ENCODE assay signal across 10 mouse cellular contexts in the genomic region with DNA sequence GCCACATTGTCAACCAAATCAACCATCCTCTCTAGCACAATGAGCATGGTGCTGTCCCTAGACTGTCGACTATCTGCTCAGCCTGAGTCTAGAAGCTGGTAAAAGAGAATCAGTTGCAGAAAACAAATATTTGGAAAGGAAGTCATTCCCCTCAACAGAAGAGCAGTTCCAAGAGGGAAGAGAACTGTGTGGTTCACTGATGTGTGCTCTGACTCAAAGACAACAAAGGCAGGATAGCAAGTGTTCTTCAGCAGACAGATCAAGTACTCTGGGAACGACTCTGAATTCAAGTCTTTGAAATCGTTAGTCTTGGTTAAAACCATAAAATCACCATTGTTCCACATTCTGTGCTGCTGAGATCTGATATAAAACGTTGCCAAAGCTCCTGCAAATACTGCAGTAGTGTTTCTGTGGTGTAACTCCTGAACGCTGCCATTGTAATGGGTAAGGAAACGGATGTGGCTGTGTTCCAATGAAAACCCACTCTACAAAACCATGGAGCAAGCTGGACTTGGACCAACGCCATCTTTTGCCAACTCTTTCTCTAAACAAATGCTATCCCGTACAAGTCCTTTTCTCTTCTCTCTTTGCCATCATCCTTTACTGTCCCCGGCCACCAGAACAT. TPM values are rescaled to one million over a fixed set of nuclear protein-coding genes. Genes with fewer than 3 reads are reported as not detected.
DNase-seq lines count a peak whose midpoint lies in the region; TF ChIP-seq lines count a peak whose summit lies in the region.
"Had no signal": no experiment of that assay in that cellular context is flagged by ENCODE, and none has a peak within 500 bp of the region (broad histone marks: within the 10 kb centered on the region; RNA-seq: fewer than 3 reads in every experiment).

No protein-coding gene starts in this region.

- intact Hi-C loops in gastrocnemius, adult 2 months (cut with DNase I) = loop anchor here (5.0 kb wide), 1 partner anchor 331 kb away; no protein-coding TSS in a partner anchor
- intact Hi-C loops in gastrocnemius, postnatal 14 days (cut with DNase I; ENCODE audit: low total_unique reads) = no loop called here
- intact Hi-C loops in gastrocnemius, postnatal 36 days (cut with DNase I) = no loop called here

- no peaks in the 10 kb centered on the region for H3K4me1 ChIP-seq in testis, adult 2 months (ENCODE audit: control insufficient read depth, insufficient read depth, low read length)
- H3K4me1 ChIP-seq: intestine, embryonic 15.5 days had no signal

- H3K36me3 ChIP-seq in testis, adult 2 months (ENCODE audit: control insufficient read depth, insufficient read depth, low read length) = no peaks in the 10 kb centered on the region
- H3K36me3 ChIP-seq: intestine, embryonic 15.5 days had no signal

- no peak for TF ChIP-seq CTCF in gastrocnemius, adult 2 months (IDR thresholded peaks at IDR 0.05)
- no peak for TF ChIP-seq CTCF in testis, adult 2 months (IDR thresholded peaks at IDR 0.05; ENCODE audit: control insufficient read depth, insufficient read depth, insufficient replicate concordance, low read depth, low read length)

- TF ChIP-seq POLR2A in testis, adult 2 months (IDR thresholded peaks at IDR 0.05; ENCODE audit: control insufficient read depth, low read depth, low read length) = no peak

- no peak for DNase-seq in gastrocnemius, adult 2 months
- no peak for DNase-seq in gastrocnemius, postnatal 14 days
- peak; percentile 5 for DNase-seq in kidney, postnatal 14 days
- DNase-seq in kidney, adult 11 months = no peak
- no peak for DNase-seq in testis, postnatal 10 days (ENCODE audit: low spot score)
- DNase-seq in T-cell, adult 2 months (ENCODE audit: low spot score) = no peak
- no peak for DNase-seq in gastrocnemius, postnatal 36 days

- peak overlapping the region; percentile 28; the same call in 1 of the 2 replicates for H3K27ac ChIP-seq in gastrocnemius, adult 2 months
- H3K27ac ChIP-seq in testis, adult 2 months (ENCODE audit: control insufficient read depth, insufficient read depth, low read depth, low read length) = no peak overlapping the region
- H3K27ac ChIP-seq: intestine, embryonic 15.5 days had no signal

- H3K27me3 ChIP-seq in testis, adult 2 months (ENCODE audit: control insufficient read depth, insufficient read depth, low read length) = no peaks in the 10 kb centered on the region
- H3K27me3 ChIP-seq: intestine, embryonic 15.5 days had no signal

- no peak overlapping the region for H3K4me3 ChIP-seq in gastrocnemius, adult 2 months
- H3K4me3 ChIP-seq in testis, adult 2 months (ENCODE audit: control insufficient read depth, low read depth, low read length) = peak overlapping the region; percentile 68
- H3K4me3 ChIP-seq: intestine, embryonic 15.5 days had no signal

RNA-seq across cellular contexts. Expression of a gene that starts 8.3 kb away (rescaled TPM):
- under 1 TPM in 1 of 2 experiments, not detected in 1; 0.10 TPM for total RNA-seq in gastrocnemius, adult 2 months (2021)
- total RNA-seq in gastrocnemius, postnatal 14 days (2021) = under 1 TPM in 1 of 2 experiments, not detected in 1; 0.06 TPM
- 69.3 and 73.4 TPM in 2 replicates for polyA plus RNA-seq in testis, adult 2 months (2012; rRNA removed)
- under 1 TPM in 1 of 2 experiments, not detected in 1; 0.23 TPM for total RNA-seq in gastrocnemius, postnatal 36 days (2021)
- polyA plus RNA-seq: liver, adult 2 months had no signal

RNA-seq across cellular contexts. Expression of a gene that starts 24.5 kb away (rescaled TPM):
- 1 to 10 TPM; 1.3 to 2.3 TPM for total RNA-seq in gastrocnemius, adult 2 months (2021)
- total RNA-seq in gastrocnemius, postnatal 14 days (2021) = 1 to 10 TPM; 3.3 to 4.6 TPM
- 30.8 TPM in 2 replicates for polyA plus RNA-seq in testis, adult 2 months (2012; rRNA removed)
- 1 to 10 TPM; 1.0 to 1.1 TPM for total RNA-seq in gastrocnemius, postnatal 36 days (2021)
